Mouse (Mus musculus): ENCODE measurements around the gene Adamts14.

- TF ChIP-seq POLR2A (IDR thresholded peaks at IDR 0.05; ENCODE audit: control insufficient read depth, low read depth, low read length) (no peak), CTCF (IDR thresholded peaks at IDR 0.05; ENCODE audit: control insufficient read depth, insufficient read depth, insufficient replicate concordance, low read depth, low read length) (no peak)
These were observed 77.4 kb downstream of the Adamts14 start for GRCm38 (mm10) chr10:61195718-61196291.

Data from testis, adult 2 months (tissue).